Mouse (Mus musculus) erythroblast, adult 5-6 weeks (primary cell): ENCODE measurements around the gene Cables2. TPM values are rescaled to one million over a fixed set of nuclear protein-coding genes. Genes with fewer than 3 reads are reported as not detected.
"Not testable (repeated sequence)": the region's sequence is repeated elsewhere in the genome, so short reads cannot be mapped to it uniquely, and the experiment has no call there.

Experiments used
- ATAC-seq: replicated peaks from 2 replicates; pipeline ENCODE4 v1.8.0; 2016; ENCODE audit warnings: moderate number of reproducible peaks, mild to moderate bottlenecking, moderate TSS enrichment, inconsistent platforms; ENCODE audit not compliant: poor library complexity, low FRiP score, severe bottlenecking
- total RNA-seq, 2 experiments: library from RNA; stranded (forward) in 1 of 2; stranded (reverse) in 1 of 2; fragments of 150-400 nt in 1 of 2; fragments of 200-764, 138-1000 nt in 1 of 2; gene quantifications; 2 replicates each; pipeline versions ENCODE4 v1.2.3 to v1.2.4; 2015 to 2017; ENCODE audit warnings: low replicate concordance in 2 of 2

The Cables2 gene
- total RNA-seq, 2 experiments from 2014 or later, result 2.5 to 2.7 TPM

DNA sequence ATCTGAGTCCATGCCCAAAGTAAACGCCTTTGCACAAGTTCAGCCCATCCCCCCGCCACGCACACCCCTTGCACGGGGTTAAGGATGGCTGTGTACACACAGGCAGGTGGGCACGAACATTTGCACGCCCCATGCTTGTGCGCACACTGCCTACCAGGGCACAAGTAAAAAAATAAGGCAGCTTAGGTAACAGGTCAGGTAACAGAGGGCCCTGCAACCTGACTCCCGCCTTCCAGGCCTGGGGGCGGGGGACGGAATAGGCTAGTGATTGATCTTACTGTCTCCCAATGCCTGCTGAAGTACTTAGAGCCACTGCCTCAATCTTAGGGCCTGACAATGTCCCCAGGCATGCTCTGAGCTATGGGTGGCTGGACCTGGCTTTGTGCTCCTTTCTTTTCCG is 15.7 kb upstream of the Cables2 start:
- no peak for ATAC-seq

DNA sequence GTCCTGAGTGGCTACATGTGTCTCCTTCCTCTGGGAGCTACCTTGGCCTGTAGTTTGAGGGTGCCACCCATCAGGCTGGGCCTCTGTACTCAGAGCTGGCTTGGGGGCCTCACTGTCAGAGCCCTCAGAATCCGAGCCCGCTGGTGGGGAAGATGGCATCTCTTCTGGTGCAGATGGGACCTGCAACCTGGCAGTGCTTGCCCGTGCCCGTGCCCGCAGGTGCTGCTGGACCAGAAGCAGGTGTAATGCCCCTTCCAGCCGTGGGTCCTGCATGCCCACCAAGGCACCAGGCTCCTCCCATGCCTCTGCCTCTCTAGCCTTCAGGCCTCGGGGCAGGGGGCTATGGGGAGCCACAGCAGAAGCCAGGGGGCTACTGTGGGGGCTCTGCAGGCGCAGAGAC is 6.0 kb upstream of the Cables2 start:
- no peak for ATAC-seq

DNA sequence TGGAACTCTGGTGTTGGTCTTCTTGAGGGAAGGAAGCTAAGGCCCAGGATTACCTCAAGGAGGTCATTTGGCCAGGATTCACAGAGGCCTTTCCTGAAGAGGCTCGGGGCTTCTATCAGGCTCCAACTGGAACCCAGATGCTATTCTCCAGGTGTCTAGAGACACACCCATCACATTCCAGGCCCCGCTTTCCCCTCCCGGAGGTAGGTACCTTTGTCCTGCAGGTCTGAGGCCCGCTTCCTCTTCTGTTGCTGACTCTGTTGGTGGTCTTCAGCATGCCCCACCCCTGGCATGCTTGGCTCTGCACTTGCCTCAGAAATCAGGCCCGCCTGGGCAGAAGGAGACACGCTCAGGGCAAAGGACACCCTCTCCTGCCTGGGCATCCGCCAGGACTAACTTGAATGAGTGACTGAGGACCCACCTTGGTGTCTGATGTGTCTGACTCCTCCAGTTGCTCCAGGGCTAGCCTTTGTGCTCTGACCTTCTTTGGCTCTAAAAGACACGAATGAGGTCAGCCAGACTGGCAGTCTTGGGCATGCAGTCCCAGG is 4.6 kb upstream of the Cables2 start:
- no peak for ATAC-seq

DNA sequence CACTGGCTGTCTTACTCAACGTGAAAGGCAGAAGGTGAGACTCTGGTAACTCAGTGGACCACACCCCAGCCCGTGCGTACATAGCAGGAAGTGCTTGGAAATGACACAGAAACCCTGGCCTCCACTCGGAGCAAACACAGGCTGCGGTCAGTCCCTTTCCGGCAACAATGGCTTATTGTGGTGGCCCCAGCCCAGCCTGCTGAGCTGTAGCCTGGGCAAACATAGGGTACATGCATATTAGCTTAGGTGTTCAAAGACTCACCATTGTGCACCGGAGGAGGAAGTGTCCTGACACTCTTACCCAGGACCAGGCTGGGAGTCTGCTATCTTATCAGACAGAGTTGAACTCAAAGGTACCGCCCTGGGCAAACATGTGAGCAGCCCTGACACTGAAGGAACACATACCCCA is 3.6 kb upstream of the Cables2 start:
- no peak for ATAC-seq

- no peak for ATAC-seq
Observed at GRCm38 (mm10) chr2:180276385-180276784, 3.1 kb upstream of the Cables2 start.

DNA sequence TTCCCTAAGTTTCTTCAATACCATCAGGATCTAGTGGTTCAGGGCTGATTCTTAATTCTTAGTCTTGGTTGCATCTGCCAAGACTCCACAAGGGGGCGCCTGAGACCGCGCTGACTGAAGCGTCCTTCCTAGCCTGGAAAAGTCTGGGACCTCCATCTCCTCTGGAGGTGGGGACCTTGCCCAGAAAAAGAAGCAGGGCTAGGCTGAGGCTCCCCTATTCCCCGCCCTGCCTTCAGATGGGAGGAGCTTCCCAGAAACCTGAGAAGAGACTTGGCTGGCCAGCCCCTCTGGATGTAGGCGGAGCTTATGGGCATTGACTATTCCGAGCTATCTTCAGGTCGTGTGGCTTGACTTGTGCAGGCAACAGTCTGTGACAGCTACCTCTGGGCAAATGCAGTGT is 2.5 kb upstream of the Cables2 start:
- peak; percentile 36 for ATAC-seq

DNA sequence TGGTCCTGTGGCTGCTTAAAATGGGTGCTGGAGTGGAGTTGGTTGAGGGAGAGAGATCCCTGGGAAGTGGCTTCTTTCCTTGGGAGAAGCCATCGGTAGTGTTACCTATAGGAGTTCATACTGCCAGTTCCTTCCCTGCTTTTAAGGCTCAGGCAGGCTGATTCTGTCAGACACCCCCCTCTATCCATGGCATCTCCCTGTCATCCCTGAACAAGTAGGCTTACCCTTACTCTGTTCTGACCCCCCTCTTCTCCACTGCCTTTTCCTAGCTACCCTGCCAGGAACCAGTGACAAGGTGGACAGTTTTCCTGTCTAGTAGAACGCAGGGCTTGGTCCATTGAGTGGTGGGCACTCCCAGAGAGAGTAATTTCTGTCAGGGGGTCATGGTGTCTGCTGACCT is 1.2 kb upstream of the Cables2 start:
- ATAC-seq, result no peak

DNA sequence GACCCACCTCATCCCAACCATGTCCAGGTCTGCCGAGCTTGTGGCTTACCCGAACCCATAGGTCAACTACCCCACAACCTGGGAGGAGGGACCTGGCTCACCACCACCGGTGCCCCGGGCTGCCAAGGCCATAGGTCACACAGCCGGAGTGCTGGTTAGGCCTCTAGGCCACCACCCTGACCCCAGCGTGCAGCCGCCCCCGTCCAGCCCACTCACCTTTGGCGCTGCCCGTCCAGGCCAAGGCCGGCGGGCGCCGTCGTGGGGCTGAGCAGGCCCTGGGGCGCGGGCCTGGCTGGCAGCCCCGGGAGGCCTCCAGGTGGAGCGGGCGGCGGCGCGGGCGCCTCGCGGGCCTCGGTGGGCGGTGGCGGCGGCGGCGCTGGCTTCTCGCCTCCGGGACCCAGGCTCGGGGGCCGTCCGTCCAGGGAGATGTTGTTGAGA is 393 bp downstream of the Cables2 start:
- no peak for ATAC-seq

GRCm38 (mm10) chr2:180271804-180272395 is 1.4 kb downstream of the Cables2 start:
- ATAC-seq, result no peak

DNA sequence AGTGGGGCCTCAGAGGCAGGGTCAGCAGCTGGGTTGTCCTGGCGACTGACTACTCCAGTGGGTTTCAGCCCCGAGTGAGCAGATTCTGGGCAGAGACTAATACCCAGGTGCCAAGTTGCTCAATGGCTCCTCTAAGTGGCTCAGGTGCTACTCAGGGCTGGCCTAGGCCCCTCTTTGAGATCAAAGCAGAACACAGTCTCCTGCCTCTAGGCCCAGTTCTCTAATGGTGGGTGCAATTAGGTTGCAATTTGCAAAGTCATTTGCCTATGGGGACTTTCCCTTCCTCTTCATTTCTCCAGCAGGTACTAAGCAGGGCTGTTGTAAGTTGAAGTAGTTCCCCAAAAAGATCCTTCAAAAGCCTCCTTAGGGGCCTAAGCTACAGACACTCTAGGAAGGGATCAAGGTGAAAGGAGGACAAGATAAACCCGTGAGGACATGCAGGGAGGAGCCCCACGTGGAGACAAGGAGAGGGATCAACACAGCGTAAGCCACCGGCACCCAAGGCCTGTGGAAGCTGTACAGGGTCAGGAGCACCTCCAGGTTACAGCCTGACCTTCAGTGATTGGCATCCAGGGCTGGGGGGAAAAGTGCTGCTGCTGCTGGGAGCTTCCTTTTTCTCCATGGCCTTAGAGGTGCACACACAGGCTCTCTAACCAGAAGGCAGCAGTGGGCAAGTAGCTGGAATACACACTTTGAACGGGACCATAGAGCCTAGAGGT is 2.6 kb downstream of the Cables2 start:
- no peak for ATAC-seq

DNA sequence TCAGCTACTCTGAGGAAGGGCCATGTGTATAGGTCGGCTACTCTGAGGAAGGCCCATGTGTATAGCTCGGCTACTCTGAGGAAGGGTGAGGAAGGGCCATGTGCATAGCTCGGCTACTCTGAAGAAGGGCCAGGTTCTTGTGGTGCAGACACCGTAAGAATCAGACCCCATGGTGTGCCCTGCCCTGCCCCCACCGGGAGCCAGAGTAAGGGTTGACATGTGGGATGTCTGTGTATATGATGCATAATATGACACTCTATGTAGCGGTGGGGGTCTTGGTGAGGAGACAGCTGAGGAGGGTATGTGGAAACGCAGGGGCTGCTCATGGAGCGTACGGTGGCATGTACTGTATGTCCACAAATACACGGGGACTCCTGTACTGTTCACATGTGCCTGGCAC is 4.0 kb downstream of the Cables2 start:
- ATAC-seq, result no peak

DNA sequence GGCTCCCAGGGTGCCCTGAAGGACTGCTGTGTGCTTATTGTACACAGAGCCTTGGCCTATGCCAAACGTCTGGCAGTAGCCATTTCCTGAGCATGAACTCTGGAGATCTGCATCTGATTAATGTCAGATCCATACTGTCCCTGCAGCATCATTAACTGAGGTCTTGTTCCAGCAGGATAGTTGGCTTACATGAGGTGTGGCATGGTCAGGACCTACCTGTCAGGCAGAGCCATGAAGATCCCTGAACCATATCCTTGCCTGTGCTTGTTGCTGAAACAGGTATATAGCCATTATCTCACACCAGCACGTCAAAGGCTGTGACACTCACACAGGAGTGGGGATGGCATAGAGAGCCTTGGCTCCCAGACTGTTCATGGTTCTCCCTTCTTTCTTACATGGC is 5.3 kb downstream of the Cables2 start:
- ATAC-seq, result no peak

DNA sequence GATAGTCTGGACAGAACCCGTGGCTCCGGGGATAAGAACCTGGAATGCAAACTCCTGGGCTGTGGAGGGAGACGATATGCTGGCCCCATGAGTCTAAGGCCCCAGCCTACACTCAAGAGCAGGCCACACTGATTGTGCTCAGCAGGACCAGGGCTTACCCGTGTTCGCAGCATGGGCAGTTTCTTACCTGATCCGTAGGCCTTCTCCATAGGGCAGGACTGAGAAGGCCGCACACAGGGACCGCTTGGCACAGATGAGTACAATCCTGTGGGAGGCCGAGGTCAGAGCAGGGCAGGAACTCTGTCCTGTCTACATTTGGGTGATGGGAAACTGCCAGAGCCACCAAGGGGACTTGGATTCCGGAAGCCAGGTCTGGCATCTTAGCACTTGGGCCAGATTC is 10.4 kb downstream of the Cables2 start:
- no peak for ATAC-seq

DNA sequence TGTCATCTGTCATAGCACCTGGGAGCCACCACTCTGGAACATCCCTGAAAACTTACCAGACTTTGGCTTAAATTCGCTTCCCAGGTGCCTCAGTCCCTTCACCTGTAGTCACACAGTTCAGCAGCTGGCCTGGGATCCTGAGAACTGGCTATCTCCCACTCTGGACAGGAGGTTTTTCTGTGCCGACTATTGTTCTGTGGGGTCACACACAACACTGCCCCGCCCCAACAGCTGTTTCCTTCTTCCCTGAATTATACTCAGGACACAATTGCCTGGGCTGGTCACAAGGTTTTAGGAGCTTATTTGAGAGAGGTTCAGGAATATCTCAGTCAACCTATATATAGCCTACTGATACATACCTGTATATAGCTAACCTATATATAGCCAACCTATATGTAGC is 10.9 kb downstream of the Cables2 start:
- no peak for ATAC-seq

DNA sequence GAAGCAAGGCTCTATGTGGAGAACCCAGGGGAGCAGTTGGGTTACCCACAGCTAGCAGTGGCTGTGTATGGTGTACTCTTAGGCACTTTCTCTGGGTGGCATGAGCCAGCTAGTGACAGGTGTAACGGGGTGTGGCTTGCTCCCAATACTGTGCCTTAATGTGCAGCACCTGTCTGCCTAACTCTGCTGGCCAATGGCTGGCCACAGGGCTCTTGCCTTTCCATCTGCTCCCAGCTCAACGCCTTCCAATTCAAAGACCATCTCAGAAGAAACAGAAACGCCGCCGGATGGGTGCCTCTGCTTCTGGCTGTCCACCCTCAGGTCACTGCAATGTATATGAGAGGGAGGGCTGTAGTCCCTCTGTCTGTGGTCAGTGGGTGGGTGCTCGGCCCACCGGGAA is 11.4 kb downstream of the Cables2 start:
- ATAC-seq, result no peak

DNA sequence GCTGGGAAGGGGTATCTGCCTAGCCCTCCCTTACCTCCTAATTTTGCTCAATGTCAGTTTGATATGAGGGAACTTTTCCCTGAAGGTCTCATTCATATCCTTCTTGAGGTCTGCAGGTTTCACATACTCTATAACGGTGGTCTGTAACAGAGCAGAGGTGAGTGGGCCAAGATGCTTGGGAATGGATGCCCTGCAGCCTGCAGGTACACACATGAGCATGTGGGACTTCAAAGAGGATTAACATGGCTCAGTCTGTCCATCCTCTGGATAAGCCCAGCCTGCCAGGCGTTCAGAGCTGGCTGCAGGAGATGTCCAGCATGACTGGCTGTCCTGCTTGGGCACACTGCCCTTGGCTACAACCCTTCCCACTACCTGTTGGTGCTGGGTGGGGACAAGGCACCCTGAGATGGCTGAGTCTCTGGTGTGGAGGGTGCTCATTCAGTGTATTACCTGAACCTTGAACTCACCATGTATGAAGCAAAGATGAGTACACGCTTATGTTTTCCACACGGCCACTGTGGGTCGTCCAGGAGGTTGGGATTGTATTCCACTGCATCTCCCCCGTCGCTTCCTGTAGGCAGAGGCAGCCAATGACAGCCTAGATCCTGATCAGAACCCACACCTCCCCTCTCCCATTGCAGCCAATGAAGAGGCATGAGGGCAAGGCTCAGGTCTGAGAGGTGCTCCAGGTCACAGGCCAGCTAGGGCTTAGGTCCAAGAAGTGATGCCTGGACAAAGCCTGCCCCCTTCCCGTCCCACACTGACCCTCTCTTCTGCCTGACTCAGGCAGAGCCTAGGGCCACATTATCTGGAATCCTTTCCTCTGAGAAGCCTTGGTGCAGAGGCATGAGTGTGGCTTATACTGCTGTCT is 12.5 kb downstream of the Cables2 start:
- no peak for ATAC-seq

DNA sequence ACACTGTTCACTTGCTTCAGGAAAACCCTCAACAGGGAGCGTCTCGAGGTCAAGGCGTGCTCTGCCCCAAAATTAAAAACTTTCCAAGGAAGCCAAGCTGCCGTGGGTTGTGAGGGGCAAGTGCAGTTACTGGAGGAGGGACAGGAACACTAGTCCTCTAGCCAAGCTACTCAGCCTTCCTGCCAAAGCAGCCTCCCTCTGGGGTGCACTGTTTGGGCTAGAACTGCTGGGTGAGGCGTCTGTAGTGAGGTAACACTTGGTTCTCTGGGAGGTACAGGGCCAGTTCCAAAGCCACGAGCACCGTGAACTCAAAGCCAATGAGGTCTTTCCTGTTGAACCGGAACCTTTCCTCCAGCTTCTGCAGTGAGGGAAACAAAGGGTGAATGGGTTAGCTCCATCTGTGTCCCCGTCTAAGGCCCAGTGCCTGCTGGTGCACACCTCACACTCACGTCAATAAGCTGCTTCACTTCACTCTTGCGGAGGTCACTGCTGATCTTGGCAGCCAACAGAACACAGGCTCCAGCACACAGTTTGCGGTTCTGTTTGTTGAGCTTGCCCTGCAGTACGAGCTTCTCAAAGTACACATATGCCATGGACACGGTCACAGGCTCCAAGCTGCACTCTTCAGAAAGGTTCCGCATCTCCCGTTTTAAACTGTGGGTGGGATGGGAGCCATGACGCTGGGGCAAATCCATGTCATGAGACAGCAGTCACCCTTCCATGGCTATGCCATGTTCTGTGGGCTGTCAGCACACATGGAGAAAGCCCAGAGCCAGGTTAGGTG is 13.3 kb downstream of the Cables2 start:
- not testable (repeated sequence) for ATAC-seq

GRCm38 (mm10) chr2:180258951-180259484 is 14.3 kb downstream of the Cables2 start:
- ATAC-seq, result not testable (repeated sequence)
